Mouse (Mus musculus): ENCODE measurements around the gene Cdca5. TPM values are rescaled to one million over a fixed set of nuclear protein-coding genes. Genes with fewer than 3 reads are reported as not detected.
"Not testable (repeated sequence)": the region's sequence is repeated elsewhere in the genome, so short reads cannot be mapped to it uniquely, and the experiment has no call there.

Gene Cdca5
- polyA plus RNA-seq (2012; rRNA removed), result 0.37 and 0.67 TPM in 2 replicates

- Histone ChIP-seq H3K27ac (ENCODE audit: insufficient read depth, low read depth, low read length) (no peak within 1 kb of the TSS), H3K4me1 (ENCODE audit: control insufficient read depth, insufficient read depth, low read length) (no peaks in the 10 kb centered on the region; the same call in 1 of the 2 replicates), H3K36me3 (ENCODE audit: control insufficient read depth, insufficient read depth, low read length) (no peaks in the 10 kb centered on the region), H3K4me3 (ENCODE audit: insufficient read depth, low read depth, low read length) (peak within 1 kb of the TSS; percentile 66), H3K27me3 (replicated peaks; ENCODE audit: control insufficient read depth, insufficient read depth, low read length) (no peaks in the 10 kb centered on the region)
- no peak for TF ChIP-seq CTCF (conservative IDR thresholded peaks at IDR 0.05; ENCODE audit: insufficient read depth, insufficient read length, low read depth, low read length)
- peak; percentile 58 for TF ChIP-seq POLR2A (IDR thresholded peaks at IDR 0.05; ENCODE audit: low read depth, low read length)
- DNase-seq, result peak; percentile 98
- WGBS, result under 1% methylated on average over 58 of the region's 58 CpGs
Measured at GRCm38 (mm10) chr19:6084478-6085248, at the start of gene Cdca5, which contains the start of gene Zfpl1. TSS of gene Cdca5 (plus strand) at chr19:6084983. TSS of gene Zfpl1 (minus strand) at chr19:6084956.

DNA sequence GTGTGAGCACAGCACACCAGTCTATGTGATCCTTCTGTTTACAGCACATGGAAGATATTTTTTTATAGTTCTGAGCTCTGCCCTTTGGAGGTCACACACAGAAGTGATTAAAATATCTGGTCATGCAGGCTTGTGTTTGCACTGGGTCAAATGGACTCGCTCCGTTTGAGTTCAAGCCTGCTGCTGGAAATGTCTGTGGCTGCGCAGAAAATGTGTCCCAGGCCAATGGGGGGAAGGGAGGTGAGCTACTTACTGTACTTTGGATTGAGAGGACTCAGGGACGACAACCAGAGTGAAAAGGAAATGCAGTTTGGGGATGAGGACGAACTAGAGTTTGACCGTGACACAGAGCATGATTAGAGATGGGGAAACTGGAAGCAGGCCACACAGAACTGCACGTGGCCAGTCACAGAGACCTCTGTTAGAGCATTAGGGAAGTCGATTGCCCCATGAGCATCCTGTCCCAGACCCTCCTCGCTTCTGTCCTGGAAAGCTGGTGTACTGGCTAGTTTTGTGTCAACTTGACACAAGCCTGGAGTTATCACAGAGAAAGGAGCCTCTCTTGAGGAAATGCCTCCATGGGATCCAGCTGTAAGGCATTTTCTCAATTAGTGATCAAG, 48.7 kb upstream of the Cdca5 start:
- H3K27ac ChIP-seq (ENCODE audit: insufficient read depth, low read depth, low read length), result no peak overlapping the region
- DNase-seq, result no peak
- 61% methylated on average over 9 of the region's 9 CpGs for WGBS
- TF ChIP-seq CTCF (conservative IDR thresholded peaks at IDR 0.05; ENCODE audit: insufficient read depth, insufficient read length, low read depth, low read length) (no peak), POLR2A (IDR thresholded peaks at IDR 0.05; ENCODE audit: low read depth, low read length) (no peak)
- H3K4me3 ChIP-seq (ENCODE audit: insufficient read depth, low read depth, low read length), result no peak overlapping the region
- no peaks in the 10 kb centered on the region for H3K27me3 ChIP-seq (replicated peaks; ENCODE audit: control insufficient read depth, insufficient read depth, low read length)
- no peaks in the 10 kb centered on the region for H3K4me1 ChIP-seq (ENCODE audit: control insufficient read depth, insufficient read depth, low read length)
- no peaks in the 10 kb centered on the region for H3K36me3 ChIP-seq (ENCODE audit: control insufficient read depth, insufficient read depth, low read length)

DNA sequence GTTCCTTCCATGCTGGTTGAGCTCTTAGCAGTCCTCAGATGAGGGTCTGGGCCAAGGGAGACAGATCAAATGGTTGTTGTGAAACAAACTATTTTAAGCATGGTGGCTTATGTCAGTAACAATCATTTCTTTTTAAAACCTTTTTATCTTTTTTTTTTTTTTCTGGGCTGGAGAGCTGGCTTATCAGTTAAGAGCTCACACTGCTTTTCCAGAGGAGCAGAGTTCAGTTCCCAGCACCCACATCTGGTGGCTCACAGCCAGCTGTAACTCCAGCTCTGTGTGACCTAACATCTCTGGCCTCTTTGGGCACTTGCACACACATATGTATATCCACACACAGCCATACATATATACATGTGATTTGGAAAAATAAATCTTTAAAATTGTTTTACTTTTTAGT, 47.1 kb upstream of the Cdca5 start:
- TF ChIP-seq POLR2A (IDR thresholded peaks at IDR 0.05; ENCODE audit: low read depth, low read length) (no peak), CTCF (conservative IDR thresholded peaks at IDR 0.05; ENCODE audit: insufficient read depth, insufficient read length, low read depth, low read length) (no peak)
- DNase-seq, result no peak
- no peaks in the 10 kb centered on the region for H3K4me1 ChIP-seq (ENCODE audit: control insufficient read depth, insufficient read depth, low read length)
- no peak overlapping the region for H3K4me3 ChIP-seq (ENCODE audit: insufficient read depth, low read depth, low read length)
- H3K27me3 ChIP-seq (replicated peaks; ENCODE audit: control insufficient read depth, insufficient read depth, low read length), result no peaks in the 10 kb centered on the region
- no peak overlapping the region for H3K27ac ChIP-seq (ENCODE audit: insufficient read depth, low read depth, low read length)
- H3K36me3 ChIP-seq (ENCODE audit: control insufficient read depth, insufficient read depth, low read length), result no peaks in the 10 kb centered on the region

- Histone ChIP-seq H3K27ac (ENCODE audit: insufficient read depth, low read depth, low read length) (no peak overlapping the region), H3K36me3 (ENCODE audit: control insufficient read depth, insufficient read depth, low read length) (no peaks in the 10 kb centered on the region), H3K4me1 (ENCODE audit: control insufficient read depth, insufficient read depth, low read length) (no peaks in the 10 kb centered on the region), H3K4me3 (ENCODE audit: insufficient read depth, low read depth, low read length) (no peak overlapping the region), H3K27me3 (replicated peaks; ENCODE audit: control insufficient read depth, insufficient read depth, low read length) (no peaks in the 10 kb centered on the region)
- DNase-seq, result no peak
- TF ChIP-seq POLR2A (IDR thresholded peaks at IDR 0.05; ENCODE audit: low read depth, low read length) (no peak), CTCF (conservative IDR thresholded peaks at IDR 0.05; ENCODE audit: insufficient read depth, insufficient read length, low read depth, low read length) (no peak)
- WGBS, result 82% methylated on average over 7 of the region's 7 CpGs
Measured at GRCm38 (mm10) chr19:6038326-6038725, 46.5 kb upstream of the Cdca5 start.

DNA sequence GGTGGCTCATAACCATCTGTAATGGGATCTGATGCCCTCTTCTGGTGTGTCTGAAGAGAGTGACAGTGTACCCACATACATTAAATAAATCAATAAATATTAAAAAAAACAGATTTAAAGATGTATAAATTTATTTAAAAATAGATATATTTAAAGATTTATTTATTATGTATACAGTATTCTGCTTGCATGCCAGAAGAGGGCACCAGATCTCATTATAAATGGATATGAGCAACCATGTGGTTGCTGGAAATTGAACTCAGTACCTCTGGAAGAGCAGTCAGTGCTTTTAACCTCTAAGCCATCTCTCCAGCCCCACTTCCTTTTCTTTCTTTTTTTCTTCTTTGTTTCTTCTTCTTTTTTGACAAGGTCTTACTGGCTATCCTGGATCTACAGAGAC, 44.8 kb upstream of the Cdca5 start:
- Histone ChIP-seq H3K27me3 (replicated peaks; ENCODE audit: control insufficient read depth, insufficient read depth, low read length) (no peaks in the 10 kb centered on the region), H3K27ac (ENCODE audit: insufficient read depth, low read depth, low read length) (no peak overlapping the region), H3K36me3 (ENCODE audit: control insufficient read depth, insufficient read depth, low read length) (no peaks in the 10 kb centered on the region), H3K4me3 (ENCODE audit: insufficient read depth, low read depth, low read length) (no peak overlapping the region), H3K4me1 (ENCODE audit: control insufficient read depth, insufficient read depth, low read length) (no peaks in the 10 kb centered on the region)
- DNase-seq, result no peak
- TF ChIP-seq CTCF (conservative IDR thresholded peaks at IDR 0.05; ENCODE audit: insufficient read depth, insufficient read length, low read depth, low read length), result no peak
- no peak for TF ChIP-seq POLR2A (IDR thresholded peaks at IDR 0.05; ENCODE audit: low read depth, low read length)

GRCm38 (mm10) chr19:6042293-6042692, 42.5 kb upstream of the Cdca5 start:
- WGBS, result 56% methylated on average over 9 of the region's 9 CpGs
- H3K27ac ChIP-seq (ENCODE audit: insufficient read depth, low read depth, low read length), result no peak overlapping the region
- no peaks in the 10 kb centered on the region for H3K27me3 ChIP-seq (replicated peaks; ENCODE audit: control insufficient read depth, insufficient read depth, low read length)
- no peak for TF ChIP-seq POLR2A (IDR thresholded peaks at IDR 0.05; ENCODE audit: low read depth, low read length)
- TF ChIP-seq CTCF (conservative IDR thresholded peaks at IDR 0.05; ENCODE audit: insufficient read depth, insufficient read length, low read depth, low read length), result no peak
- H3K36me3 ChIP-seq (ENCODE audit: control insufficient read depth, insufficient read depth, low read length), result no peaks in the 10 kb centered on the region
- no peaks in the 10 kb centered on the region for H3K4me1 ChIP-seq (ENCODE audit: control insufficient read depth, insufficient read depth, low read length)
- H3K4me3 ChIP-seq (ENCODE audit: insufficient read depth, low read depth, low read length), result no peak overlapping the region
- DNase-seq, result no peak

GRCm38 (mm10) chr19:6044102-6044501, 40.7 kb upstream of the Cdca5 start:
- WGBS, result 42% methylated on average over 4 of the region's 4 CpGs
- H3K4me3 ChIP-seq (ENCODE audit: insufficient read depth, low read depth, low read length); H3K27ac ChIP-seq (ENCODE audit: insufficient read depth, low read depth, low read length); H3K27me3 ChIP-seq (replicated peaks; ENCODE audit: control insufficient read depth, insufficient read depth, low read length); H3K36me3 ChIP-seq (ENCODE audit: control insufficient read depth, insufficient read depth, low read length); DNase-seq: not testable (repeated sequence)
- H3K4me1 ChIP-seq (ENCODE audit: control insufficient read depth, insufficient read depth, low read length), result peaks cover 12% of the 10 kb centered on the region; the same call in 1 of the 2 replicates
- TF ChIP-seq CTCF (conservative IDR thresholded peaks at IDR 0.05; ENCODE audit: insufficient read depth, insufficient read length, low read depth, low read length), result 0 out of 2 replicates have a peak, but pooled peaks have one; percentile 10
